Mouse (Mus musculus) hindlimb bud, embryonic 11.5 days (tissue): ENCODE data around the gene Fxyd5.

Source experiments
- DNase-seq: peaks from one replicate; pipeline ENCODE4 v3.0.0-alpha.2; 2012; ENCODE audit warnings: low read depth, low spot score; ENCODE audit errors: extremely low spot score

The Fxyd5 gene

DNA sequence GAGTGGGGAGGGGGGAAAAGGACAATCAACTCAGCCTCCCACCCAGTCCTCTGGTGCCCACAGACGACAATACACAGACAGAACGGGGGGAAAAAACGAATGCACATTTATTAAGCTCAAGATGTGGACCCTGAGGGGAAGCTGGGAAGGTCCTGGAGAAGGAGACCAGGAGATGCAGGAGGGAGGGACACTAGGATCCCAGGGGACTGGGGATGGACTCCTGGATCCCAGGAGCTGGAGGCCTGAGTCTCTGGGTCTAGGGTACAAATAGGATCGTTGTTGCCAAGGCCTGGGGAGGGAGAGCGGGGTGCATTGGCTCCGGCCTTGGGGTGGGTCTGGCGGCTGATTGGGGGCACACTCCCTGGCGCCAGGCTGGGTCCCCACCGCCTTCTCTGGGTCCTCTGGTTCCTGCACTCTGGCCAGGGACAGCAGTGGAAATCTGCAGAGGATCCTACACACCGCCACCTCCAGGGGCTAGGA, at the start of gene Fxyd5:
TSS of gene Fxyd5 (minus strand) at position 51 of the 480 bp plus-strand sequence.
- no peak for DNase-seq

DNA sequence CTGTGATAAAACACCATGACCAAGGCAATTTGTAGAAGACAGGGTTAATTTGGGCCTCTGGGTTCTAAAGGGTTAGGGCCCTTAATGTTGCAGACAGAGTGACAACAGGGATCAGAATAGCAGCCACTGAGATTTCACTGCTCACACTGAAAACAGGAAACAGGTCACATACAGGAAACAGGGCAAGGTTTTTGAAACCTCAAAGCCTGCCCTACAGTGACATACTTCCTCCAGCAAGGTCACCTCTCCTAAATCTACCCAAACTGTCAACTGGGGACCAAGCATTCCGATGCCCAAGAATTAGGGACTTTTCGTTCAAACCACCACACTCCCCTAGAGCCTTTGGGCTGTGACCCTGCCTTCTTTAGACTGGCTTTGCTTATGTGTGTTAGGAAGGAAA, 47.4 kb upstream of the Fxyd5 start:
- DNase-seq, result no peak

DNA sequence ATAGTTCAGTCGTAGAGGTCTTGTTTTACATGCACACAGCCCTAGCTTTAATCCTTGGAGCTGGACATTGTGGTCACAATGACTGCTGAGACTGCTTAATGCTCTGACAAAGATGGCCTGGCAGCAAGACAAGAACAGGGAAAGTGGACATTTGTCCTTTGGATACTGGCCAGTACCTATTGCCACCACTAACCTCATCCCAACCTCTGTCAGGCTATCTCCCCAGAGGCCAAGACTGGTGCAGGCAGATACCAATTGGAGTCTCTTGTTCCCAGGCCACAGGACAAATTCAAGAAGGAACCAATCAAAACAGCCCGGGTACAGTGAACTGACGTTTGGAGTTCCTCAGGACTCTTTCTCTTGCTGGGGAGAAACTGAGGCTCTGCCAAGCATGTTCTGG, 45.9 kb upstream of the Fxyd5 start:
- no peak for DNase-seq

DNA sequence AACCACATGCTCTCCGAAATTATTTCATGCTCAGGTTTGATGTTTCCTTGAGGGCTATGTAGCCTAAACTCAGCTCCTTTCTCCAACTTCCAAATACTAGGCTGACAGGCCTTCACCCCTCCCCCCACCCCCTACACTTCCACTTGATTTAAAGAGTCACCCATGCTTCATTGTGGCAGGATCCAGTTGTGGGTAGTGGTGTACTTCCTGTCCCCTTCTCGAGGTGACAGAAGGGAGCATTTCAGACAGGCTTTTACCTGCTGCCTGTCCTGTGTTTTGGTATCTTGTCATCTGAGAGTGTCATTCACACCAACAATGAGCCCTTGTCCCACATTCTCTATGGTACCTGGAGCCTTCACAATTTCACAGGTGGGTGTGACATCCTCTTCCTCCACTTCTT, 45.0 kb upstream of the Fxyd5 start:
- no peak for DNase-seq

DNA sequence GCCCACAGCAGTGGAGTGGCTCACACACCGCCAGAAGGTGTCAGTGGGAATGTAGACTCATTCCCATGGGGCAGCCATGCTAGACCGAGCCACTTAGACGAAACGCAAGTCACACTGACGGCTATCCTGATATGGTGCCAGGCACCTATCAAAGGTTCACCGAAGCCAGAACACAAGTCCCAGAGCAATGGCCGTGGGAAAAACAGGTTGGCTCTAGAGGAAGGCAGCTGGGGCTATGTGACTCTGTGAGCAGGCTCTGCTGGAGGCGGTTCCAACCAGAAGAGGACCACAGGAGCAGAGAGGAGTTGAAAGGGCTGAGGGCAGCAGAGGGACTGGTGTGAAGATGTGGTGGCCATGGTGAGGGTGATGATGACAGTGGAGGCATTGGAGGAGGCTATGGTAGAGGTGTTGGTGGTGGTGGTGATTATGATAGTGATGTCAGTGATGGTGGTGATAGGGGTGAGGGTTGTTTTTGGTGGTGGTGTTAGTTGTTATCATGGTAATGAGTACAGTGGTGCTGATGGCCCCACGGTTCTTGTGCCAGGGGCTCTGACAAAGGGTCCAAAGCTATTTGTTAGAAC, 44.0 kb upstream of the Fxyd5 start:
- no peak for DNase-seq

DNA sequence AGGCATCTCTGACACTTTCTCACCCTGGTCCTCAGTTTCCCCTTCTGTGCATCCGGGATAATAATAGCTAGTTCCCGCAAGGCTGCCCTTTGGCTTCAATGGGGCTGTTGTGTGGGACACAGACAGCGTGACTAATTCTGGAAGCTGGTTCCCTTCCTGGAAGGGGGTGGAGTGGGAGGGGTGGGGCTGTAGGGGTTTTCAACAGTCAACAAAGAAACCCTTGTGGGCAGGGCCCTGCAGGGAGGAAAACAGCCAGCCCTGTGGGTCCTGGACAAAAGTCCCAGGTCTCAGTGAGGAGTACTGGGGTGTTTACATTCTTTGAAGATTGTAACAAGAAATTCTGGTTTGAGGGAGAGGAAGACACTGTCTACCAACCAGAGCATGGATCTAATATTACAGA, 42.9 kb upstream of the Fxyd5 start:
- DNase-seq, result no peak

DNA sequence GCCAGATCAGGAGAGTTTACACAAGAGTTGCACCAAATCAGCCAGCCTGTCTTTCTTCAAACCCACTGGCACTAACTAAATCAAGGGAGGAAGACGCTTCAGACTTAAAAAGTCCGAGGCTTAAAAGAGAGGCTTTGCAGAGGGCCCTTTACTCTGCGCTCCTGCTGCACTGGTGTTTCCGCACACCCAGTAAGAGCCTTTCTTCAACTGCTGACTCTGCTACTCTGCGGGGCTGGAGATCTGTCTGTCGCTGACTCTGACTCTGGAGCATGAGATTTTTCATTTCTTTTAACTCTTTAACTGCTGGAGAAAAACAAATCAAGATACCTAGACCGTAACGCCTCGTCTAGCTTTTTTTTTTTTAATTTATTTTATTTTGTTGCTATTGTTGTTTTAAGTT, 41.9 kb upstream of the Fxyd5 start:
- no peak for DNase-seq

DNA sequence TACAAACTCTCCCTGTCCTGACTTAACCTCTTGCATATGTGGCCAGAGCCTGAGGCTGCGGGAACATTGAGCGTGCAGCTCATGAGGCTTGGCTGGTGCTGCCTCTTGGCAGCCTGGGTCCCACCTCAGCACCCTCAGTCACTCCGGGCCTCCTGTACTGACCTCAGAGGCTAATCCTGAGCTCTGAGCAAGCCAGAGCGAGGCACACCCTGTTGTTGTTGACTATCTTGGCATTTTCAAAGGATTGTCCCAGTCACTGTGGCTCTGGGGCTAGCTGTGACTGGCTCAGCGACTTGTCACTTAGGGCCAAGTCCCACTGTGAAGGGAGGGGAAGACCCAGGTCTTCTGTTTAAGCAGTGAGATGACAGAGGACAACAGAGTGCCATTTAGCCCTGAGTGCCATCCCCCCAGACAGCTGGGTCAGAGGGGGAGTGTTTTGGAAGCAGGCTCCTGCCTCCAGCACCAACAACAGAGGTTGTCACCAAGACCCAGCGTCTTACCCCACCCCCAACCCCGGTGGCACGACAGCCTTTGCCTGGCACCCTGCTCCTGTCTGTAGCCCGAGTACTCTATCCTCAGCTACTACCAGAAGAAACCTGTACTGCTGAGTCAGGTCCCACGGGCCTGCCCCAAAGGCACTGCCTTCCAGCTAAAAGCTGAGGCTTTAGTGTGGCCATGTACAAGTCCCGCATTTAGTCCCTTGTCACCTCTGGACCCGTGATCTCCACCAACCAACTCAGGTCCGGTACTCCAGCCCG, 40.7 kb upstream of the Fxyd5 start:
- DNase-seq, result no peak

DNA sequence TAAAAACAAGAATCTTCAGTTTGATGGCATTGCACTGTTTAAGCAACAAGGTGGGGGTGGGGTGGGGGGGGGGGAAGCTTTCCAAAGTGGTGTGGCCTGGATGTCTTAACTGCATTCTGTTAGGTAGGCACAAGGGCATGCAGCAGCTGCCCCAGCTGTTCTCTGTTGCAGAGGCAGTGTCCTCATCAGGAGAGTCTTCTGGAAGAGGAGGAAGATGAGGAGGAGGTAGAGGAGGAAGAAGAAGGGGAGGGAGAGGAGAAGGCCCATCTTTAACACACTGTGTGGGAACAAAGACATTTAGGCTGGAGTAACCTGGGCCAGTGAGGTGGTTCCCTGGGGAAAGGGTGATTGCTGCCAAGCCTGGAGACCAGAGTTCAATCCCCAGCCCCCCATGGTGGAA, 39.8 kb upstream of the Fxyd5 start:
- DNase-seq, result no peak

DNA sequence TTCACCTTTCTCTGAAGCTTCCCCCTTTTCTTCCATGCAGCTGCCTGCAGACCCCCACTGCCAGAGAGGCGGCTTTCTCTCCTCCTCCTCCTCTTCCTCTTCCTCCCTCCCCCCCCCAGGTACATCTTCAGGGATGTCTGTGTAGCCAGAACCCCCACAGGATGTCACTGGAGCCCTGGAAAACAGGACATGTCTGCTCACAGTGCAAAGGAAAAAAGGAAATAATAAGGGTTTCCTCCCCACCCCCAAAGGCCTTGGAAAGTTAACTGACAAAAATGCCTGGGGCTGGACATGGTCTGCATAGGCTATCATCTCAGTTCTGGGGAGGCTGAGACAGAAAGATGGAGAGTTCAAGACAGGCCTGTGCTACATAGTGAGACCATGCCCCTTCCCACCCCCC, 38.8 kb upstream of the Fxyd5 start:
- DNase-seq, result no peak

DNA sequence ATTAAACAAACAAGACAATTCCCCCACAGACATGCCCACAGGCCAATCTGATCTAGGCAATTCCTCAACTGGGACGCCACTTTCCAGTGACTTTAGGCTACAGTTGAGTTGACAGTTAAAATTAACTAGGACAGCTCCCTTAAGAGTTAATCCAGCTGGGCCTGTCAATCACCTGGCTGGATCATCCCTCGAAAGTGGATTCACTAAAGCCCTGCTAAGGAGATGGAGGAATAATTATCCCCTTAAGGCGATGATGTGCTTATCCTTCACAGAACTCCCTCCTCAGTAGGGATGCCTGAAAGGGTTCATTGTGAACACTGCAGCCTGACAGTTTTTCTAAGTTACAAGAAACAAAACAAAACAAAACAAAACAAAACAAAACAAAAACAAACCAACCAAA, 38.3 kb upstream of the Fxyd5 start:
- no peak for DNase-seq

DNA sequence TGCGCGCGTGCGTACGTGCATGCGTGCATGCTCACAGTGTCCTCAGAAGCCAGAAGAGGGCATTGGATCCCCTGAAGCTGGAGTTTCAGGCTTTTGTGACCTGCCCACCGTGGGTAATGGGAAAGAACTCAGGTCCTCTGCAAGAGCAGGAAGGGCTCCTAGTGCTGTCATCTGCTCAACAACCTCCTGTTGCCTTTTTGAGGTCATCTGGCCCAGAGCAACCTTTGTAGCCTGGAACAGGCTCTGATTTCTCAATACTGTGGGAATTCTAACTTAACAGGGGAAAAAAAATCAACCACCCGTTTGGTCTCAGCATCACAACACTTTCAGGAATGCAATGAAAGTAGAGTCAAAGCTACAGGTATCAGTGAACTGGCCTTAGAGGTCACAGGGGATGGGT, 37.4 kb upstream of the Fxyd5 start:
- no peak for DNase-seq

DNA sequence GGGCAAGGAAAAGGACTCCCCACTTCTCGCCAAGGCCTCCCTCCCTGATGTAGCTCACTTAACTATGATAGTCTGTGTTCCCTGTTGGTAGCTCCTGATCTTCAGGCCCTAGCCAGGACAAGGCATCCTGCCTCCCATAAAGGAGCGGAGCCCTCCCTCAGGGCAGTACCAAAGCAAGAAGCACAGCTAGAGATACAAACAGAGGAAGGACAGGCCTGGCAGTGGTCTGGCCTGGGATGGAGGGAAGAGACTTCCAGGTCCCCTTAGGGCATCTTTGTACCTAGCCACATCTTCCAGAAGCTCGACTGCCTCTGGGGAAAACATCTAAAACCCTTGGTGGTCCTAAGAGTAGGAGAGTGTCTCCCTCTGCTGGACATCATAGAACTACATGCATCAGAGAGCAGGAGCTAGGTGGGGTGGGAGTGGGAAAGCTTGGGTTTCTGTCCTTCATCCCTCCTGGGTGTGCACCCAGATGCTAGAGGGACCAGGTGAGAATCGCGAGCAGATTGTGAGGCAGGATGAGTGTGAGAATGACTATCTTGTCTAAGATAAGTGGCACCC, 35.7 kb upstream of the Fxyd5 start:
- DNase-seq, result peak; percentile 46

DNA sequence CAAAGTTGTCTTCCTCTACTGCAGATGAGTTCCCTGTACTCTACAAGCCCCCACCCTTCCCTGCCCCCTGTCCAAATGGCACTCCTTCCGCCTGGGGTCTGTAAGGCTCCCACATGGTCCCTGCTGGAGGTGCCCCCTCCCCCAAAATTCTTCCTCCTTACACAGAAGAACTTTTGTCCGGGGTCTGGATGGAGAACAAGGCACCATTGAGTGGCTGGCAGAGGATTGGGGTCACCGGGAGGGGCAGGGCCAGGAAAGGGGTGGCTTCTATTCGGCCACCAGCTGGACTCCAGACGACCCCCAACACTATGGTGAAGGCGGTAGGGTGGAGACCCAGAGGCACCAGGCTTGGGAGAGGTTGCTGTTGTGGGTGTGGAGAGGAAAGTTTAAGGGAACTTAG, 35.2 kb upstream of the Fxyd5 start:
- DNase-seq, result no peak

DNA sequence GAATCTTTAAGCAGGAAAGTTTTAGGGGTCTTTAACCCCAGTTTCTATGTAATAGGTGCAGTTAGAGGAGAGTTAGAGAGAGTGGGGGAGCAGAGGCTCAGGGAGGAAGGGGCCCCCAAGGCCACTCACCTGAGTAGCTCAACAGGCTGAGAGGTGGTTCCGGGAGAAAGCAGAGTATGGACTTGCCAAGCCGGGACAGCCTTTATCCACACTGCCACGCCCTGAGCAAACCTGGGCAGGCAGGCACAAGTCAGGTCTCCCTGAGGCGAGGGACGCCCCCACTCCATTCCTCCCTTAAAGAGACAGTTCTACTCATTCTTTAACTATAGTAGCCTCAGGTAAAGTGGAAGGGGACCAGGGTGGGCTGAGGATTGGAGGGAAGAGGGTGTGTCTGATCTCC, 34.2 kb upstream of the Fxyd5 start, which contains the start of gene Fxyd3:
TSS of gene Fxyd3 (minus strand) at position 213 of the 400 bp plus-strand sequence.
- DNase-seq, result no peak

DNA sequence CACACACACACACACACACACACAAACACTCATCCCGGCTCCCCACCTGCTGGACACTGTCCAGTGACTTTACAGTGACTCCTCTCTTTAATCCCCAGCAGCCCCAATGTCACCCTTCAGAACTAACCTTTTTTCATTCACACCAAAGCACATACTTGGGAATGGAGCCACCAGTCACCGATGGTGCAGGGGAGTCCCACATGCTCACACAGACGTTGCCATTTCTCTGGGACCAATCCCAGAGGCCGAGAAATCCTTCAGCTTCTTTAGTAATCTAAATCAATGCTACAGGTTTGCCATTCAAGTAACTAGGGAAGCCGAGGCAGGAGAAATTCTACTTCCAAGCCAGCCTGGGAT, 32.4 kb upstream of the Fxyd5 start:
- DNase-seq, result no peak

DNA sequence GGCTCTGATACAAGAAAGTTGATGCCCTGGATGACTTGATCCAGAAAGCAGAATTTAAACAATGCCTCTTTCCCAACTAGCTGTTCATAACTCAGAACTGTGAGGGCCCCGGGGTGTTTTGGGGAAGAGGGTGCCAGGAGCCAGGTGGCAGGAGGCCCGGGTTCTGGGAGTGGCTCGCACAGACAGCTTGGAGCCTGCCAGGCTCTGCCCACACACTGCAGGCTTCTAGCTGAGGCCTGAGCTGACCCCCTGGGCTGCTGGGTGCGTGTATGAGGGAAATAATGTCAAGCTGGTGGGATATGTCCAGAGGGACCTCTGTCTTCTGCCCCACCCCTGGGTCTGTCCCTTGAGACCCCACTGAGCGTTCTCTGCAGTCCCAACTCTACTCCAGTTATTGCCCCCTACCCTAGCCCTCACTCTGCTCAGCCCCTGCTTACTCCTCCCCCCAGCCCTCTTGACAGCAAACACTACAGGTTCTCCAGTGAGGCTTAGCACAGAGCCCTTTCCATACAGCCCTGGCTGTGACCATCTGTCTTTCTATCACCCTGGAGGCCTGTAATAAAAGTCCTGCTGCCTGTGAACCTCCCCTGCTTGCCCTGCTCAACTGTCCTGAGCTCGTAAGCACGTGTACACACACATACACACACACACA, 31.9 kb upstream of the Fxyd5 start:
- no peak for DNase-seq

DNA sequence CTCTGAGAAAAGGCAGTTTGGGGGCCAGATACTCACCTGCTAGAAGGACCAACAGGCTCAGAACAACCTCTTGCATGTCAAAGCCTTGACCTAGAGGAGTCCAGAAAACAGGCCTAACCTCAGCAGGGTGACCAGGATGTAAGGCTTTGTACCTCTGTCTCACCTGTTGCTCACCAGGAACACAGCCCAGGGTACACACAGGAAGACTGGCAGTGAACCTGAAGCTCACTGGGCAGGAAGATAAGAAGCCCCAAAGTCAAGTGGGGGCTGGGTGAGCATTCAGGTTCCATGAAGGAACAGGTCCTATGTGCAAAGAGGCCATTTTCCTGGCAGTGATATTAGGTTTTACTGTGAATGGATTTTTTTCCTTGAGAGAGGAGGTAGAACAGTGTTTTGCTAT, 31.3 kb upstream of the Fxyd5 start:
- DNase-seq, result no peak

DNA sequence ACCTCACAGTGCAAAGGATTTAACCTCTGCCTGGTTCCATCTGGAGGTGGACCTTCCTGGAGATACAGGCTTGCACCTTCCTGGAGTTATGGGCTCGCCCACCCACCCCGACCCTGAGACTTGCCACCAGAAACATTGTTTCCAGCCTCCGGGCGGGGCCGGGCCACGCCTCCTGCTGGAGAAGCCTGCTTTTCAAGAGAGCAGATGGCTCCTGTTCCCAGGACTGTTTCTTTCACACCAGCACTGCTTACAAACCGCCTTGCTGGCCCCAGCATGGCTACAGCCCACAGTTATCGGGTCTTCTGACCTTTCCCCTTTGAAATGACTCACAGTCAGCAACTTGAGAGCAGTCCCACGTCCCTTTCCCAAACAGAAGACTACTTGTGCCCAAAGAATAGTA, 30.0 kb upstream of the Fxyd5 start:
- no peak for DNase-seq

DNA sequence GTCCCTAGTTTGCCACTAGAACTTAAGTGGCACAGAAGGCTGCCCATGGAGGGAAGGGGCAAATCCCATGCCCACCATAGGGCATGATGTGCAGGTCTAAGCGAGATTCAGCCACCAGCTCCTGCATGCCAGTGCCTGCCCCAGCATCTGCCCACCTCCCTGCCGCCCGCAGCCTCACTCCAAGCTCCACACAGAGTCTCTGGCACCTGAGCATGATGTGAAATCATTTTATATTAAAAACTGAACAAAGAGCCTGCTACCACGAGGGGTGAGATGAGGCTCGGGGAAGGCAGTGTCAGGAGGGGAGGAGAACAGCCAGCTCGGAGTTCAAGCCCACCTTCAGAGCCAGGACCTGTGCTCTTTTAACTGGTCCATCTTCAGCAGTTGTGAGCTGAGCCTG, 28.0 kb upstream of the Fxyd5 start:
- DNase-seq, result no peak

DNA sequence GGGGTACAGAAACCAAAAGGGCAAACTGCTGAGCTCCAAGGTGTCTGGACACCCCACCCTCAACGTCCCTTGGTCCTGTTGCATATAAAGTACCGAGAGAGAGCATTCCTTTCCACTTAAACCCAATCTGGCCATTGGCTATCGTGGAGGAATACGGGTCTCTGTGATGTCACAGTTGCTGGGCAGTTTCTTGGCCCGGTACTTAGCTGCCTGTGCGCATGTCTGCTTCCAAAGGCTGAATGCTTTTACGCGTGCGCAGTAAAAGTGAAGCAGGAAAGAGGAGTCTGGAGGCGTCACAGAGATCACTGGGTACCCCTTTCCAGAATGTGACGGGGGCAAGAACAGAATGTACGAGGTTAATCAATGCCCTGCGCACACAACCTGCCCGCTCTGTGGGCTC, 27.2 kb upstream of the Fxyd5 start:
- DNase-seq, result no peak

DNA sequence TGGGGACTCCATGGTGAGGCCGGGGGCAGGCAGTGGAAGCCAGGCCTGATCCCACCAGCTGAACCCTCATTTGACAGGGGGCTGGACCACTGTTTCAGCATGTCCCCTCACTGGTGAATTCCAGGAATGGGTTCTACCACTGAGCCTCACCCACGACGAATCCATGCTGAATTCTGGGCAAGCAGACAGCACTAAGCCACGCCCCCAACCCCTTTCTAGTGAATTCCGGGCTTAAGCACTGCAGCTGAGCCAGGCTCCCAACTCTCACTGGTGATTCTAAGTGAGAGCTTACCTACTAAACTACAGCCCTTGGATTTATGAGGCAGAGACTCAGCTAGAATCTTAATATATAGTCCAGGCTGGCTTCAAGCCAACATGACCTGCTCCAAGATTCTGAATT, 25.6 kb upstream of the Fxyd5 start:
- DNase-seq, result no peak
